Mouse (Mus musculus) bone marrow macrophage, adult 2 months (primary cell): Measurements from ENCODE around the gene Cenpe.

Experiments used
- CTCF ChIP-seq: IDR thresholded peaks from 2 replicates; pipeline ENCODE4 v1.5.1; 2012; ENCODE audit warnings: low read depth, mild to moderate bottlenecking, low read length, moderate library complexity
- POLR2A ChIP-seq: IDR thresholded peaks from 2 replicates; pipeline ENCODE4 v1.6.1; 2012; ENCODE audit warnings: mild to moderate bottlenecking, low read depth, low read length, borderline replicate concordance

DNA sequence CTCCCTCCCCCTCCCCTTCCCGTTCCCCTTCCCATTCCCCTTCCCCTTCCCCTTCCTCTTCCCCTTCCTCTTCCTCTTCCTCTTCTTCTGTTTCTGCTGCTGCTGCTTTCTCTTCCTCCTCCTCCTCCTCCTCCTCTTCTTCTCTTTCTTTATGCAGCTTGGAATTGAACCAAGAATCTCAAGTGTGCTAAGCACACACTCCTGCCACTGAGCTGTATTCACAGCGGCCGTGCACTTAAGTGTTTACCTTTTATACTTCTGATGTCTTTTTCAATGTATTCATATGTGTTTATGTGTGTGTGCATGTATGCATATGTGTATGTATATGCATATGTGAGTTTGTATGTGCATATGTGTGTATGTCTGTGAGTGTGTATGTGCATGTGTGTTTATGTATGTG lies 73.5 kb downstream of the Cenpe start:
- TF ChIP-seq CTCF (no peak), POLR2A (no peak)
